14 mouse cellular contexts compared by ENCODE assay signal in the genomic region with DNA sequence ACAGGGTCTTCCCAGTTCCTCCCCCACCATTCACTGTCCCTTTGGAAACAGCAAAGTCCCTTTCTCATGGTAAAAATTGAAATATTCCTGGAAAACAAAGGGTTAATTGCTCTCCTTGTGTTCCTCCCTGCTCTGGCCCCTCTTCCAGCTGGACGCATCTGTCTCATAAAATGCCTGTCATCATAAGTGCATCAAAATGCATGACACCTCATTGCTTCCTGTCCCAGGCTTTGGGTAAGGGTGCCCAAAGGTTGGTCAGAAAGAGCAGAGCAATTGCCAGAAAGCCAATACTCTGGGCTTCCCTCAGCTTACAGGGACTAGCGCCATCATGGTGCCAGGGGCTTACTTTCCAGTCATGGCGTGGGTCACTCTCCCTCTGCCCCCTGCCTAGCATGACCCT. TPM values are rescaled to one million over a fixed set of nuclear protein-coding genes. Genes with fewer than 3 reads are reported as not detected.
A peak's percentile ranks its signal among the peaks of the same experiment; 100 is the strongest.
DNase-seq lines count a peak whose midpoint lies in the region; ATAC-seq lines count a peak whose summit lies in the region.
"Had no signal": no experiment of that assay in that cellular context is flagged by ENCODE, and none has a peak within 500 bp of the region (broad histone marks: within the 10 kb centered on the region; RNA-seq: fewer than 3 reads in every experiment).

No protein-coding gene starts in this region.

- peak overlapping the region; percentile 31; the same call in 1 of the 2 replicates for H3K9ac ChIP-seq in kidney, embryonic 16.5 days (replicated peaks; ENCODE audit: low read length)
- H3K9ac ChIP-seq in embryonic facial prominence, embryonic 12.5 days = no peak overlapping the region
- H3K9ac ChIP-seq: forebrain, embryonic 12.5 days had no signal

- DNase-seq in heart, embryonic 10.5 days (ENCODE audit: low spot score) = no peak
- DNase-seq in heart, postnatal 4 days = no peak
- DNase-seq in kidney, adult 8-10 months = no peak
- no peak for DNase-seq in limb, embryonic 10.5 days (ENCODE audit: low spot score)
- DNase-seq in yolk sac, embryonic 10.5 days (ENCODE audit: low spot score) = no peak
- DNase-seq in layer of hippocampus, adult 9-11 months = no peak
- DNase-seq: embryo, embryonic 11 days; gastrocnemius, postnatal 25 days; thymus, postnatal 36 days had no signal

- no peaks in the 10 kb centered on the region for H3K9me3 ChIP-seq in heart, embryonic 10.5 days
- no peaks in the 10 kb centered on the region for H3K9me3 ChIP-seq in kidney, embryonic 16.5 days (ENCODE audit: low read length)
- no peaks in the 10 kb centered on the region for H3K9me3 ChIP-seq in embryonic facial prominence, embryonic 12.5 days
- H3K9me3 ChIP-seq in limb, embryonic 10.5 days (replicated peaks) = no peaks in the 10 kb centered on the region
- H3K9me3 ChIP-seq: forebrain, embryonic 12.5 days; megakaryocyte, embryonic 14.5 days had no signal

- H3K4me1 ChIP-seq in heart, embryonic 10.5 days = peaks cover 82% of the 10 kb centered on the region
- peaks cover 19% of the 10 kb centered on the region for H3K4me1 ChIP-seq in kidney, embryonic 16.5 days (ENCODE audit: insufficient read depth, low read length)
- H3K4me1 ChIP-seq in embryonic facial prominence, embryonic 12.5 days = peaks cover 9% of the 10 kb centered on the region; the same call in 1 of the 2 replicates
- H3K4me1 ChIP-seq in limb, embryonic 10.5 days = peaks cover 40% of the 10 kb centered on the region

- H3K36me3 ChIP-seq in heart, embryonic 10.5 days = peaks cover 20% of the 10 kb centered on the region
- peaks cover 15% of the 10 kb centered on the region for H3K36me3 ChIP-seq in kidney, embryonic 16.5 days (ENCODE audit: insufficient read depth, low read length)
- peaks cover 34% of the 10 kb centered on the region for H3K36me3 ChIP-seq in embryonic facial prominence, embryonic 12.5 days
- peaks cover 60% of the 10 kb centered on the region for H3K36me3 ChIP-seq in limb, embryonic 10.5 days

- H3K27me3 ChIP-seq in heart, embryonic 10.5 days (ENCODE audit: insufficient read depth, poor library complexity, severe bottlenecking) = no peaks in the 10 kb centered on the region
- H3K27me3 ChIP-seq in kidney, embryonic 16.5 days (ENCODE audit: insufficient read depth, low read length) = no peaks in the 10 kb centered on the region
- H3K27me3 ChIP-seq in embryonic facial prominence, embryonic 12.5 days = no peaks in the 10 kb centered on the region
- no peaks in the 10 kb centered on the region for H3K27me3 ChIP-seq in limb, embryonic 10.5 days (ENCODE audit: low read depth, poor library complexity, severe bottlenecking)
- H3K27me3 ChIP-seq: forebrain, embryonic 12.5 days; megakaryocyte, embryonic 14.5 days had no signal

- no peak for ATAC-seq in kidney, embryonic 16.5 days (ENCODE audit: low FRiP score, low TSS enrichment)
- ATAC-seq in embryonic facial prominence, embryonic 12.5 days (ENCODE audit: insufficient number of reproducible peaks, insufficient read depth, low FRiP score, low TSS enrichment) = no peak

- 70% methylated on average over 3 of the region's 3 CpGs for WGBS in heart, embryonic 10.5 days
- 48% methylated on average over 3 of the region's 3 CpGs for WGBS in kidney, embryonic 16.5 days
- WGBS in embryonic facial prominence, embryonic 12.5 days = 50% methylated on average over 3 of the region's 3 CpGs
- WGBS in limb, embryonic 10.5 days = 62% methylated on average over 3 of the region's 3 CpGs

- peak overlapping the region; percentile 83 for H3K27ac ChIP-seq in heart, embryonic 10.5 days
- H3K27ac ChIP-seq in kidney, embryonic 16.5 days (ENCODE audit: low read length) = peak overlapping the region; percentile 74
- H3K27ac ChIP-seq in embryonic facial prominence, embryonic 12.5 days = peak overlapping the region; percentile 26; the same call in 1 of the 2 replicates
- peak overlapping the region; percentile 56; the same call in 1 of the 2 replicates for H3K27ac ChIP-seq in limb, embryonic 10.5 days
- H3K27ac ChIP-seq: forebrain, embryonic 12.5 days had no signal

- H3K4me3 ChIP-seq in heart, embryonic 10.5 days = no peak overlapping the region
- H3K4me3 ChIP-seq in kidney, embryonic 16.5 days (ENCODE audit: low read length) = no peak overlapping the region
- H3K4me3 ChIP-seq in embryonic facial prominence, embryonic 12.5 days = no peak overlapping the region
- no peak overlapping the region for H3K4me3 ChIP-seq in limb, embryonic 10.5 days
- H3K4me3 ChIP-seq: forebrain, embryonic 12.5 days; myocyte had no signal

- no peak overlapping the region for H3K4me2 ChIP-seq in kidney, embryonic 16.5 days (replicated peaks; ENCODE audit: low read depth, low read length)
- H3K4me2 ChIP-seq in embryonic facial prominence, embryonic 12.5 days (replicated peaks) = no peak overlapping the region
- H3K4me2 ChIP-seq: forebrain, embryonic 12.5 days had no signal

RNA-seq across cellular contexts. Expression of a gene that starts 10.7 kb away (rescaled TPM):
- 5.3 and 6.4 TPM in 2 replicates for polyA plus RNA-seq in heart, embryonic 10.5 days (2016; fragmentation: Nextera tagmentation; extraction: Ambion mirVana)
- total RNA-seq in heart, postnatal 4 days (2021) = 10 to 100 TPM; 50.6 to 61.0 TPM
- 9.1 and 9.2 TPM in 2 replicates for polyA plus RNA-seq in kidney, embryonic 16.5 days (2015; fragmentation: Nextera tagmentation; extraction: Ambion mirVana)
- 10.9 and 17.4 TPM in 2 replicates for polyA plus RNA-seq in embryonic facial prominence, embryonic 12.5 days (2016; fragmentation: Nextera tagmentation; extraction: Ambion mirVana)
- polyA plus RNA-seq in limb, embryonic 10.5 days (2016; fragmentation: Nextera tagmentation; extraction: Ambion mirVana) = 7.8 and 8.8 TPM in 2 replicates

Comparison
In these comparisons a context has a peak if more than half of its experiments do, and no peak if none do; other contexts are left out.
1. H3K27ac ChIP-seq: peak in every context shown above with its lines; median percentile 83 in heart, embryonic 10.5 days; 74 in kidney, embryonic 16.5 days; 56 in limb, embryonic 10.5 days; 26 in embryonic facial prominence, embryonic 12.5 days.